Mouse (Mus musculus) R1 (cell line): ENCODE measurements around the gene Ints4.
A peak's percentile ranks its signal among the peaks of the same experiment; 100 is the strongest.

Source experiments
- DNase-seq: peaks from one replicate; pipeline ENCODE4 v3.0.0-alpha.2; 2018; ENCODE audit warnings: low read depth, low spot score

Ints4 gene

DNA sequence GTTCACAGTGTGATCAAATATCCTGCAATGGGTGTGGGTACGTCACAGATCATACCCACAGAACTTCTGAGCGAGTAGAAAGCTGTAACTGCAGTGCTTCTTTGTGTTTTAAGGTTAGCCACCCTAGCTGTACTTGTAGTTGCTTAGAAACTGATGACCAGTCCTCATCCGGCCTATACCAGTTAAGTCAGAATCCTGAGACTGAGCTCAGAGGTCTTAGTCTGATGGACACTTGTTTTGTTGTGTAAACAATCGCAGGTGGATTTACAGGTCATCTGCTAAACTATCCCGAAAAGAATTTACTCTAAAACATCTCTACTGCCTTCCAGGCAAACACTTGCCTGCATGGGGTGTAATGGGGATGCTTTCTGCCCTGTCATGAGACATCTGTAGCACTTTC lies 55.8 kb downstream of the Ints4 start:
- DNase-seq: peak; percentile 70

GRCm38 (mm10) chr7:97546462-97546861 lies 65.7 kb downstream of the Ints4 start:
- no peak for DNase-seq

DNA sequence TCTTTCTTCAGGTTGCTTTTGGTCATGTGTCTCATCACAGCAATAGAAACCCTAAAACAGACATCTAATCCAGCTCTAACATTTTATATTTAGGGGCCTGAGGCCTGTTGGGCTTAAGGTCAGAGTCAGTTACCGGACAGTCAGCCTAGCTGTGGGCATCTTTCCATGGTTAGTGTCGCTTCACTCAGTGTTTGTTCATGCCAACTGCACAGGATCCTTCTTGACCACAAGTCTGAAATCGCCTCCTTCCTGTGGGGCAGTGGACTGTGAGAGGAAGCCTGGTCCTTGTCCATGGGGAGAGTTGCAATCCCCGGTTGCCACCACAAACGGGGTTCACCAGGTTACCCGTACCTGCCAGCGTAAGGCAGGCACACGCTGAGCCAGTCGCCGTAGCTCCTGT lies 68.5 kb downstream of the Ints4 start:
- DNase-seq: no peak

GRCm38 (mm10) chr7:97550673-97551072 lies 69.9 kb downstream of the Ints4 start:
- DNase-seq: no peak

- peak; percentile 58 for DNase-seq
Observed at GRCm38 (mm10) chr7:97563576-97563975, 82.8 kb downstream of the Ints4 start.

GRCm38 (mm10) chr7:97569372-97569771 lies 88.6 kb downstream of the Ints4 start:
- DNase-seq: no peak

DNA sequence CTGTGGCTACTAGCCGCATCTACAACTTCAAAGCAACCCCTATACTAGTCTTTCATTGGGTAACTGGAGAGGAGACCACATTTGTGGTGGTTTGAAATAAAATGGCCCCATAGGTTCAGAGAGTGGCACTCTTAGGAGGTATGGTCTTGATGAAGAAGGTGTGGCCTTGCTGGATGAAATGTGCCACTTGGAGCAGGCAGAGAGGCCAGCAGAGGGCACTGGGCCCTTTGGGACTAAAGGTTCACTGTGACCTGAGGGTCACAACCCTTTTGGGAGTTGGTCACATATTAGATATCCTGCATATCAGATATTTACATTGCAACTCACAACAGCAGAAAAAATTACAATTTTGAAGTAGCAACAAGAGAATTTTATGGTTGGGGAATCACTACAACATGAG lies 89.6 kb downstream of the Ints4 start:
- DNase-seq: no peak

DNA sequence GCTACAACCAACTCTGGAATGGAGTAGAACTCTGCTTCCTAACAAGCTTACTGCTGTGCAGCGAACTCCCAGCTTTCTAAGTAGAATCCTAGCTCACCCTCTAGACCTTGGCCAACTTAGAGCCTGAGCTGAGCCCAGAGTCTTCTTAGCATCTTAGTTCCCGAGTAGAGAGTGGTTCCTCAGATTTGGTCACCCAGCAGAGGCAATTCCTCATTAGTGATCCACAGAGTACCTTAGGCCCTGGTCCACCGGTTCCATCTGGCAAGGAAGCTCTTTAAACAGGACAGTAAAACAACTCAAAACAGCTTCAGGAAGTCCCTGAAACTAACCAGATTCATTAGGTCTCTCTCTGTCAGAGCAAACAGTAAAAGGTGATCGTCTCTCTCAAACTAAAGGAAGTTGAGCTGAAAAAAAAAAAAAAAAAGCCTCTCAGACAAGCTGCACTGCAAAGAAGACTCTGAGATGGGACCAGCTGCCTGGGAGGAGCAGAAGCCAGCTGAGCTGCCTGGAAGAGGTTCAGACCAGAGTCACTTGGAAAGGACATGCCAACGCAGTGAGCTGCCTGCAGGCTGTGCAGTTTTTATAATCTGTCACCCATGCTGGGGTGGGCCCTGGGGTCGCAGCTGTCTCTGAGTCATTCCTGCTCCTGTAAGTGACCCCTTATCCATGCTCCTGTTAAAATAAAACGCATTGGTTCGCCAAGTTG lies 97.8 kb downstream of the Ints4 start:
- DNase-seq: peak; percentile 41

- peak; percentile 98 for DNase-seq
Observed at GRCm38 (mm10) chr7:97579067-97579975, 98.6 kb downstream of the Ints4 start, which contains the start of the genes Aamdc and Rsf1. Aamdc (minus strand) TSS chr7:97579497. Rsf1 (plus strand) TSS chr7:97579889.

DNA sequence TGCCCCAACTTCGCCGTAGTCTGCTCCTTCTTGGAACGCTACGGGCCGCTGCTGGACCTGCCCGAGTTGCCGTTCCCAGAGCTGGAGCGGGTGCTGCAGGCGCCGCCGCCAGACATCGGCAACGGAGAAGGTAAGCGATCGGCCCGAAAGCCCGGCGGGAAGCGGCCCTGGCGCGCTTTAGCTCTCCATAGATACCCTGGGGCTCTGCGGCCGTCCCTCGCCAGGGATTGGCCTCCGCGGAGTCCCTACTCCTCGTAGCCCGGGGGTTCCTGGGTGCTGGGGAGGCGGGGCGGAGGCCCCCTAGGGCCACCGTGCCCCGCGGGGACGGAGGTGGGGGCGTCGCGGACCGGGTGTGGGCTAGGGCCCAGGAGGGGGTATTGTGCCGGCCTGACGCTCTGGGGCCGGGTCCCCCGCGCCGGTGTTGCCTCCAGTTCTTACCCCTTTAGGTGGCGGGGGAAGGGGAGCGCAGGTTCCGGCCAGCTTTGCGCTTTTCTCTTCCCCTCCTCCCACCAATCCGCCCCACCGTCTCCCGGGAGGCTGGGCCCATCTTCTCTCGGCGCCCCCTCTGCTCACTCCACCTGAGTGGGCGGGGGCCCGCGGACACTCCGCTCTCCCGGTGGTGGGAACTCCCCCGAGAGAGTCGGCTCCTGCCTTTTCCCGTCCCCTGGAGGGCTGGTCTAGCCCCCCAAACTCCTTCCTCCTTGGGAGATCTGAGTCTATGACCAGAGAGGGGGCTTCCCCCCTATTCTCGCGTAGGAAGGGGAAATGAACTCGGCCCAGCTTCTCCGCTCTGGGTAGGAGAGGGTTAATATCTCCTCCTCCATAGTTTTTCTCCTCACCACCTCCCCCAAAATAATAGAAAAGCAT lies 99.5 kb downstream of the Ints4 start:
- DNase-seq: peak; percentile 64

GRCm38 (mm10) chr7:97580843-97581214 lies 100.1 kb downstream of the Ints4 start:
- peak; percentile 90 for DNase-seq

DNA sequence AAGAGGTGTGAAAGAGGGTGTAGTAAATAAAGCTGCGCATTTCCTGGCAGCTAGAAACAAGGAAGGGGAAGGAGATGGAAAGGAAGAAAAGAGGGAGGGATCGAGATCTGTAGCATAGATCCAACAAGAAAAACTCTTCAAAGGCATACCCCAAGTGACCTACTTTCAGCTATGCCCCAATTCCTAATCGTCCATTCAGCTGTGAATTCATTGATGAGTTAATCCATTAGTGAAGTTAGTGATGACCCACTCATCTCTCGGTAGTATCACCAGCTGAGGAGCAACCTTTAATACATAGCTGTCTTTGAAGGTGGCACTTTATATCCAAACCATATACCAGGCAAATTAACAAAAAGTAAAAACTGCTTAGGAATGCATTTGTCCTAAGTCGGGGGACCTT lies 107.8 kb downstream of the Ints4 start:
- no peak for DNase-seq

GRCm38 (mm10) chr7:97590488-97590887 lies 109.7 kb downstream of the Ints4 start:
- DNase-seq: peak; percentile 49
